ENCODE assay signal across 29 mouse cellular contexts in the genomic region with DNA sequence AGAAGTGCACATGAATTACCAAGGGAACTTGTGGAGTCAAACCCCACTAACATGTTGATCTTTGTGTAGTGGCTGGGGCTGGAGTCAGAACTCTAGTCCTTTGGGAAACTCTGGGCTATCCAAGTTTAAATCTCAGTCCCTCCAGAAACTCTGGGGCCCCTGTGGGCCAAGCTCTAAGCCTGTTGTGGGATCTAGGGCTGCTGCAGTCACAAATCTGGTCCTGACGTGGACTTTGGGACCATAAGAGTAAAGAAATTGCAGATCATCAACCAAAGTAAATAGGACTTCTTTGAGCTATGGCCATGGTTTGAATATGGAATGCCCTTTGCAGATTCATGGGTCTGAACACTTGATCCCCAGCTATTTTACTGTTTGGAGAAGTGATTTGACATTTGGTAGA.
"Had no signal": no experiment of that assay in that cellular context is flagged by ENCODE, and none has a peak within 500 bp of the region (broad histone marks: within the 10 kb centered on the region; RNA-seq: fewer than 3 reads in every experiment).

No protein-coding gene starts in this region.

- H3K27me3 ChIP-seq: embryonic facial prominence, embryonic 12.5 days; embryonic facial prominence, embryonic 13.5 days; embryonic facial prominence, embryonic 15.5 days; forebrain, embryonic 12.5 days; forebrain, embryonic 13.5 days; forebrain, embryonic 15.5 days had no signal

- H3K27ac ChIP-seq: embryonic facial prominence, embryonic 10.5 days; embryonic facial prominence, embryonic 12.5 days; embryonic facial prominence, embryonic 13.5 days; embryonic facial prominence, embryonic 15.5 days; forebrain, embryonic 10.5 days; forebrain, embryonic 12.5 days; forebrain, embryonic 13.5 days; forebrain, embryonic 15.5 days; gastrocnemius, adult 2 months; heart, adult 2 months had no signal

- H3K36me3 ChIP-seq: embryonic facial prominence, embryonic 10.5 days; embryonic facial prominence, embryonic 12.5 days; embryonic facial prominence, embryonic 13.5 days; embryonic facial prominence, embryonic 15.5 days; forebrain, embryonic 10.5 days; forebrain, embryonic 12.5 days; forebrain, embryonic 15.5 days had no signal

- H3K4me1 ChIP-seq: embryonic facial prominence, embryonic 10.5 days; embryonic facial prominence, embryonic 12.5 days; embryonic facial prominence, embryonic 13.5 days; embryonic facial prominence, embryonic 15.5 days; forebrain, embryonic 10.5 days; forebrain, embryonic 12.5 days; forebrain, embryonic 13.5 days; forebrain, embryonic 15.5 days had no signal

- ATAC-seq: forebrain, embryonic 13.5 days; forebrain, embryonic 14.5 days; forebrain, embryonic 15.5 days; forebrain, embryonic 16.5 days; forebrain, postnatal 0 days had no signal

- H3K4me3 ChIP-seq: embryonic facial prominence, embryonic 10.5 days; embryonic facial prominence, embryonic 12.5 days; embryonic facial prominence, embryonic 13.5 days; embryonic facial prominence, embryonic 15.5 days; erythroblast, embryonic 14.5 days; forebrain, embryonic 10.5 days; forebrain, embryonic 12.5 days; forebrain, embryonic 13.5 days; forebrain, embryonic 15.5 days; gastrocnemius, adult 2 months; heart, adult 2 months had no signal

- H3K9ac ChIP-seq: embryonic facial prominence, embryonic 12.5 days; embryonic facial prominence, embryonic 13.5 days; embryonic facial prominence, embryonic 15.5 days; forebrain, embryonic 12.5 days; forebrain, embryonic 13.5 days; forebrain, embryonic 15.5 days; forebrain, postnatal 0 days had no signal

- H3K9me3 ChIP-seq: embryonic facial prominence, embryonic 10.5 days; embryonic facial prominence, embryonic 12.5 days; embryonic facial prominence, embryonic 13.5 days; embryonic facial prominence, embryonic 15.5 days; forebrain, embryonic 10.5 days; forebrain, embryonic 12.5 days; forebrain, embryonic 13.5 days; forebrain, embryonic 15.5 days had no signal

- DNase-seq: cerebellum, adult 2 months; cerebellum, adult 8-10 months; cerebellum, adult 9-10 months; cerebellum, adult 9-11 months; cerebellum, postnatal 10 days; cerebellum, postnatal 14 days; cerebellum, postnatal 25 days; cerebellum, postnatal 36 days; embryo, embryonic 11 days; forebrain, postnatal 0 days; gastrocnemius, adult 2 months; gastrocnemius, postnatal 10 days; gastrocnemius, postnatal 14 days; gastrocnemius, postnatal 25 days; gastrocnemius, postnatal 36 days; heart, adult 11 months; heart, adult 18-20 months; heart, adult 2 months had no signal

- H3K4me2 ChIP-seq: embryonic facial prominence, embryonic 12.5 days; embryonic facial prominence, embryonic 13.5 days; embryonic facial prominence, embryonic 15.5 days; forebrain, embryonic 12.5 days; forebrain, embryonic 13.5 days; forebrain, embryonic 15.5 days had no signal
